Mouse (Mus musculus): ENCODE data around the gene Ace3. TPM values are rescaled to one million over a fixed set of nuclear protein-coding genes. Genes with fewer than 3 reads are reported as not detected.

The Ace3 gene
- polyA plus RNA-seq, 1 experiment = not detected

GRCm38 (mm10) chr11:105987446-105987845 is 7.0 kb upstream of the Ace3 start:
- TF ChIP-seq EP300 (IDR thresholded peaks at IDR 0.05; ENCODE audit: insufficient read depth, low read depth, low read length) = no peak
- TF ChIP-seq POLR2A (IDR thresholded peaks at IDR 0.05; ENCODE audit: insufficient read depth, low read length) = no peak
- TF ChIP-seq CTCF (IDR thresholded peaks at IDR 0.05; ENCODE audit: low read depth, low read length) = no peak
- no peak overlapping the region for H3K27ac ChIP-seq (ENCODE audit: insufficient read depth, low read length)
- no peaks in the 10 kb centered on the region for H3K9me3 ChIP-seq (replicated peaks; ENCODE audit: control insufficient read depth, insufficient read depth, low read length, poor library complexity, severe bottlenecking)
- H3K9ac ChIP-seq (ENCODE audit: low read depth, poor library complexity, severe bottlenecking) = no peak overlapping the region
- no peaks in the 10 kb centered on the region for H3K27me3 ChIP-seq (ENCODE audit: control insufficient read depth, insufficient read depth, low read length, poor library complexity, severe bottlenecking)
- H3K4me1 ChIP-seq (ENCODE audit: control insufficient read depth, insufficient read depth, low read length) = peaks cover 4% of the 10 kb centered on the region
- no peaks in the 10 kb centered on the region for H3K36me3 ChIP-seq (ENCODE audit: control insufficient read depth, insufficient read depth, low read length, poor library complexity, severe bottlenecking)
- H3K4me3 ChIP-seq (ENCODE audit: low read depth, low read length) = no peak overlapping the region

- no peaks in the 10 kb centered on the region for H3K36me3 ChIP-seq (ENCODE audit: control insufficient read depth, insufficient read depth, low read length, poor library complexity, severe bottlenecking)
- peaks cover 4% of the 10 kb centered on the region for H3K4me1 ChIP-seq (ENCODE audit: control insufficient read depth, insufficient read depth, low read length)
- TF ChIP-seq POLR2A (IDR thresholded peaks at IDR 0.05; ENCODE audit: insufficient read depth, low read length) (no peak), EP300 (IDR thresholded peaks at IDR 0.05; ENCODE audit: insufficient read depth, low read depth, low read length) (no peak), CTCF (IDR thresholded peaks at IDR 0.05; ENCODE audit: low read depth, low read length) (no peak)
- H3K27ac ChIP-seq (ENCODE audit: insufficient read depth, low read length) = no peak overlapping the region
- no peaks in the 10 kb centered on the region for H3K27me3 ChIP-seq (ENCODE audit: control insufficient read depth, insufficient read depth, low read length, poor library complexity, severe bottlenecking)
- no peak overlapping the region for H3K9ac ChIP-seq (ENCODE audit: low read depth, poor library complexity, severe bottlenecking)
- H3K4me3 ChIP-seq (ENCODE audit: low read depth, low read length) = no peak overlapping the region
- peaks cover 4% of the 10 kb centered on the region; the same call in 1 of the 2 replicates for H3K9me3 ChIP-seq (replicated peaks; ENCODE audit: control insufficient read depth, insufficient read depth, low read length, poor library complexity, severe bottlenecking)
Observed at GRCm38 (mm10) chr11:105989446-105989845, 5.0 kb upstream of the Ace3 start.

GRCm38 (mm10) chr11:105990231-105990630 is 4.2 kb upstream of the Ace3 start:
- H3K4me1 ChIP-seq (ENCODE audit: control insufficient read depth, insufficient read depth, low read length) = peaks cover 4% of the 10 kb centered on the region
- no peak for TF ChIP-seq EP300 (IDR thresholded peaks at IDR 0.05; ENCODE audit: insufficient read depth, low read depth, low read length)
- TF ChIP-seq POLR2A (IDR thresholded peaks at IDR 0.05; ENCODE audit: insufficient read depth, low read length) = no peak
- no peak for TF ChIP-seq CTCF (IDR thresholded peaks at IDR 0.05; ENCODE audit: low read depth, low read length)
- H3K27ac ChIP-seq (ENCODE audit: insufficient read depth, low read length) = no peak overlapping the region
- H3K27me3 ChIP-seq (ENCODE audit: control insufficient read depth, insufficient read depth, low read length, poor library complexity, severe bottlenecking) = no peaks in the 10 kb centered on the region
- H3K36me3 ChIP-seq (ENCODE audit: control insufficient read depth, insufficient read depth, low read length, poor library complexity, severe bottlenecking) = no peaks in the 10 kb centered on the region
- no peak overlapping the region for H3K9ac ChIP-seq (ENCODE audit: low read depth, poor library complexity, severe bottlenecking)
- H3K4me3 ChIP-seq (ENCODE audit: low read depth, low read length) = no peak overlapping the region
- peaks cover 4% of the 10 kb centered on the region; the same call in 1 of the 2 replicates for H3K9me3 ChIP-seq (replicated peaks; ENCODE audit: control insufficient read depth, insufficient read depth, low read length, poor library complexity, severe bottlenecking)

- TF ChIP-seq POLR2A (IDR thresholded peaks at IDR 0.05; ENCODE audit: insufficient read depth, low read length) (no peak), CTCF (IDR thresholded peaks at IDR 0.05; ENCODE audit: low read depth, low read length) (no peak), EP300 (IDR thresholded peaks at IDR 0.05; ENCODE audit: insufficient read depth, low read depth, low read length) (no peak)
- no peak overlapping the region for H3K4me3 ChIP-seq (ENCODE audit: low read depth, low read length)
- no peaks in the 10 kb centered on the region for H3K36me3 ChIP-seq (ENCODE audit: control insufficient read depth, insufficient read depth, low read length, poor library complexity, severe bottlenecking)
- no peak overlapping the region for H3K9ac ChIP-seq (ENCODE audit: low read depth, poor library complexity, severe bottlenecking)
- no peak overlapping the region for H3K27ac ChIP-seq (ENCODE audit: insufficient read depth, low read length)
- no peaks in the 10 kb centered on the region for H3K9me3 ChIP-seq (replicated peaks; ENCODE audit: control insufficient read depth, insufficient read depth, low read length, poor library complexity, severe bottlenecking)
- H3K4me1 ChIP-seq (ENCODE audit: control insufficient read depth, insufficient read depth, low read length) = no peaks in the 10 kb centered on the region
- no peaks in the 10 kb centered on the region for H3K27me3 ChIP-seq (ENCODE audit: control insufficient read depth, insufficient read depth, low read length, poor library complexity, severe bottlenecking)
Observed at GRCm38 (mm10) chr11:106000062-106000461, 5.6 kb downstream of the Ace3 start.

- H3K36me3 ChIP-seq (ENCODE audit: control insufficient read depth, insufficient read depth, low read length, poor library complexity, severe bottlenecking) = no peaks in the 10 kb centered on the region
- H3K4me1 ChIP-seq (ENCODE audit: control insufficient read depth, insufficient read depth, low read length) = no peaks in the 10 kb centered on the region
- H3K27ac ChIP-seq (ENCODE audit: insufficient read depth, low read length) = no peak overlapping the region
- no peak overlapping the region for H3K9ac ChIP-seq (ENCODE audit: low read depth, poor library complexity, severe bottlenecking)
- TF ChIP-seq CTCF (IDR thresholded peaks at IDR 0.05; ENCODE audit: low read depth, low read length) (no peak), EP300 (IDR thresholded peaks at IDR 0.05; ENCODE audit: insufficient read depth, low read depth, low read length) (no peak), POLR2A (IDR thresholded peaks at IDR 0.05; ENCODE audit: insufficient read depth, low read length) (no peak)
- H3K9me3 ChIP-seq (replicated peaks; ENCODE audit: control insufficient read depth, insufficient read depth, low read length, poor library complexity, severe bottlenecking) = no peaks in the 10 kb centered on the region
- H3K4me3 ChIP-seq (ENCODE audit: low read depth, low read length) = no peak overlapping the region
- H3K27me3 ChIP-seq (ENCODE audit: control insufficient read depth, insufficient read depth, low read length, poor library complexity, severe bottlenecking) = no peaks in the 10 kb centered on the region
Observed at GRCm38 (mm10) chr11:106001718-106002117, 7.2 kb downstream of the Ace3 start.

GRCm38 (mm10) chr11:106004576-106004975 is 10.1 kb downstream of the Ace3 start:
- TF ChIP-seq EP300 (IDR thresholded peaks at IDR 0.05; ENCODE audit: insufficient read depth, low read depth, low read length) = no peak

More at GRCm38 (mm10) chr11:106004576-106004975, 10.1 kb downstream of the Ace3 start:
- Histone ChIP-seq H3K27me3 (ENCODE audit: control insufficient read depth, insufficient read depth, low read length, poor library complexity, severe bottlenecking) (no peaks in the 10 kb centered on the region), H3K27ac (ENCODE audit: insufficient read depth, low read length) (no peak overlapping the region), H3K9ac (ENCODE audit: low read depth, poor library complexity, severe bottlenecking) (no peak overlapping the region), H3K9me3 (replicated peaks; ENCODE audit: control insufficient read depth, insufficient read depth, low read length, poor library complexity, severe bottlenecking) (no peaks in the 10 kb centered on the region), H3K4me3 (ENCODE audit: low read depth, low read length) (no peak overlapping the region), H3K36me3 (ENCODE audit: control insufficient read depth, insufficient read depth, low read length, poor library complexity, severe bottlenecking) (no peaks in the 10 kb centered on the region), H3K4me1 (ENCODE audit: control insufficient read depth, insufficient read depth, low read length) (no peaks in the 10 kb centered on the region)

Measured in ES-Bruce4 (cell line).